Mouse (Mus musculus) hindbrain, embryonic 13.5 days (tissue): ENCODE data around the gene Speer4c. TPM values are rescaled to one million over a fixed set of nuclear protein-coding genes. Genes with fewer than 3 reads are reported as not detected.
"Not testable (repeated sequence)": the region's sequence is repeated elsewhere in the genome, so short reads cannot be mapped to it uniquely, and the experiment has no call there.

ENCODE experiments used
- ATAC-seq: fragments of 200-750 bp; cut with Nextera tagmentation; 2 replicates; pipeline ENCODE4 v1.8.0; 2017; ENCODE audit warnings: moderate TSS enrichment; ENCODE audit not compliant: low FRiP score
- H3K27ac ChIP-seq: fragments of 300-500 bp; sonication (generic); 2 replicates; pipeline ENCODE4 v1.5.1; 2015; ENCODE audit warnings: inconsistent platforms, mild to moderate bottlenecking, moderate library complexity
- H3K27me3 ChIP-seq: fragments of 300-500 bp; sonication (generic); 2 replicates; pipeline ENCODE4 v1.6.1; 2015; ENCODE audit warnings: mild to moderate bottlenecking, inconsistent platforms
- H3K36me3 ChIP-seq: fragments of 300-500 bp; sonication (generic); 2 replicates; pipeline ENCODE4 v1.6.1; 2015; ENCODE audit warnings: mild to moderate bottlenecking, inconsistent platforms
- H3K4me1 ChIP-seq: fragments of 300-500 bp; sonication (generic); replicated peaks from 2 replicates; pipeline ENCODE4 v1.6.1; 2015; ENCODE audit warnings: inconsistent platforms
- H3K4me2 ChIP-seq: fragments of 300-500 bp; sonication (generic); 2 replicates; pipeline ENCODE4 v1.6.1; 2015; ENCODE audit warnings: inconsistent platforms, mild to moderate bottlenecking, moderate library complexity
- H3K4me3 ChIP-seq: fragments of 300-500 bp; sonication (generic); 2 replicates; pipeline ENCODE4 v1.5.1; 2015; ENCODE audit warnings: mild to moderate bottlenecking, inconsistent platforms
- H3K9ac ChIP-seq: fragments of 300-500 bp; sonication (generic); 2 replicates; pipeline ENCODE4 v1.6.1; 2015; ENCODE audit warnings: mild to moderate bottlenecking, inconsistent platforms
- H3K9me3 ChIP-seq: fragments of 300-500 bp; sonication (generic); 2 replicates; pipeline ENCODE4 v1.6.1; 2016; ENCODE audit warnings: inconsistent platforms
- WGBS: fragments of 180-500 bp; shearing (Covaris S2); methylation state at CpG from one replicate; pipeline ENCODE4 v1.1.7; 2015; 5-methylcytosine and 5-hydroxymethylcytosine counted together
- polyA plus RNA-seq: library from polyadenylated mRNA; unstranded; fragments of >200 nt; fragmentation: Nextera tagmentation; extraction: Ambion mirVana; gene quantifications from 2 replicates; pipeline ENCODE4 v1.2.1, GENCODE M21; 2015

Speer4c gene
- polyA plus RNA-seq, 1 experiment from 2014 or later = not detected

DNA sequence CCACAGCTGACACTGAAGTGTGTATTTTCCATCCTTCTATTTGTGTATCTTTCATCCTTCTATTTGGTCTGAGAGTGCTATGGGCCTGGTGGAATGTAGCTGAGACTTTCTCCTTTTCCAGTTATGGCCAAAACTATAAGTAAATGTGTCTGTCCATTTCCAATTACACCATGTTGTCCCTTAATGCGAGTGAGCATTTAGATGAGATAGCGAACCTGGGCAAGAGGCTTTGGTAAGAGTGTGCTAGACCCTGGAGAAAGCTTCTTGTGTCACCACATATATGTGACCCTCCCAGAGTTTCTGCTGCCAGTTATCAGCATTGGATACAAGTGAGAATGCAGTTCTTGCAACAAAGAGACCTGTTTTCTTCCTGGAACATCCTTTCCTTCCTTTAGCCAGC is 35.2 kb downstream of the Speer4c start:
- not testable (repeated sequence) for ATAC-seq, H3K4me3 ChIP-seq, H3K27me3 ChIP-seq, H3K27ac ChIP-seq, H3K36me3 ChIP-seq, H3K4me2 ChIP-seq, H3K9ac ChIP-seq, H3K4me1 ChIP-seq
- WGBS = 66% methylated on average over 2 of the region's 2 CpGs
- H3K9me3 ChIP-seq = peaks cover 19% of the 10 kb centered on the region

DNA sequence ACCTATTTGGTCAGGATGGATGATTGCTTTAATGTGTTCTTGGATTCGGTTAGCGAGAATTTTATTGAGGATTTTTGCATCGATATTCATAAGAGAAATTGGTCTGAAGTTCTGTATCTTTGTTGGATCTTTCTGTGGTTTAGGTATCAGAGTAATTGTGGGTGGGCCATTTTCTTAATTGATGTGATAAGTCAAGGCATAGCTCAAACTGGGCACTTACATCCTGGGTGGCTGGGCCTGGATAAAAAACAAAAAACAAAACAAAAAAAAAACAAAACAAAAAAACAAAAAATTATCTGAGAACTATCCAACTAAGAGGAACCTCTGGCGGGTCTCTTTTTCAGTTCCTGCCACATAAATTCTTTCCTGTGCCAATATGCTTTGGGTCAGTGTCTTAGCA is 36.3 kb downstream of the Speer4c start:
- WGBS = 87% methylated on average over 4 of the region's 4 CpGs
- not testable (repeated sequence) for H3K27ac ChIP-seq, H3K9ac ChIP-seq, H3K4me2 ChIP-seq, H3K4me3 ChIP-seq, H3K36me3 ChIP-seq, H3K4me1 ChIP-seq, H3K27me3 ChIP-seq
- H3K9me3 ChIP-seq = peaks cover 26% of the 10 kb centered on the region
- ATAC-seq = peak; percentile 70; the same call in 1 of the 2 replicates

DNA sequence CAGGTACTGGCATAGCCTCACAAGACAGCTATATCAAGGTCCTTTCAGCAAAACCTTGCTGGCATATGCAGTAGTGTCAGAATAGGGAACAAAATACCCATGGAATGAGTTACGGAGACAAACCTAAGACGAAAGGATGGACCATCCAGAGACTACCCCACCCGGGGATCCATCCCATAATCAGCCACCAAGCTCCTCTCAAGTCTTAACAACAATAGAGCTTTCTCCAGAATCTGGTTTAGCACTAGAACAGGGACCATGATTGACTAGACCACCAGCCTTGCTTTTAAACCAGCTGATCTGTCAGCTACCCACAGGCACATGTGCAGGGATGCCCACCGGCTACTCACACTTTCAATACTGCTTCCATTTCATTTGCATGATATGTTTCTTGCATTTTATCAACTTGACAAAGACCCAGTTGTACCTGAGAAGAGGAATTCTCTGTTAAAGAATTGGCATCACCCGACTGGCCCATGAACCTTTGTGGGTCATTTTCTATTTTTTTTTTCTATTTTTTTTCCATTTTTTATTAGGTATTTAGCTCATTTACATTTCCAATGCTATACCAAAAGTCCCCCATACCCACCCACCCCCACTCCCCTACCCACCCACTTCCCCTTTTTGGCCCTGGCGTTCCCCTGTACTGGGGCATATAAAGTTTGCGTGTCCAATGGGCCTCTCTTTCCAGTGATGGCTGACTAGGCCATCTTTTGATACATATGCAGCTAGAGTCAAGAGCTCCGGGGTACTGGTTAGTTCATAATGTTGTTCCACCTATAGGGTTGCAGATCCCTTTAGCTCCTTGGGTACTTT is 39.4 kb downstream of the Speer4c start:
- not testable (repeated sequence) for H3K36me3 ChIP-seq, H3K4me2 ChIP-seq, H3K27me3 ChIP-seq, H3K4me3 ChIP-seq, H3K4me1 ChIP-seq, H3K9ac ChIP-seq, H3K27ac ChIP-seq
- H3K9me3 ChIP-seq = peaks cover 22% of the 10 kb centered on the region
- 91% methylated on average over 5 of the region's 8 CpGs for WGBS
- peak; percentile 73 for ATAC-seq

DNA sequence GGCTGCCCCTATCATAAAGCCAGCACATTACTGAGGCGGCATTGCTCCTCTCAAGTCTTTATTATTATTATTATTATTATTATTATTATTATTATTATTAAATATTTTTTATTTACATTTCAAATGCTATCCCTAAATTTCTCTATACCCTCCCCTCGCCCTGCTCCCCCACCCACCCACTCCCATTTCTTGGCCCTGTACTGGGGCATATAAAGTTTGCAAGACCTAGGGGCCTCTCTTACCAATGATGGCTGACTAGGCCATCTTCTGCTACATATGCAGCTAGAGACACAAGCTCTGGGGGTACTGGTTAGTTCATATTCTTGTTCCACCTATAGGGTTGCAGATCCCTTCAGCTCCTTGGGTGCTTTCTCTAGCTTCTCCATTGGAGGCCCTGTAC is 40.1 kb downstream of the Speer4c start:
- not testable (repeated sequence) for H3K4me3 ChIP-seq, H3K9ac ChIP-seq, ATAC-seq, H3K4me1 ChIP-seq, H3K4me2 ChIP-seq, H3K27me3 ChIP-seq, H3K27ac ChIP-seq, H3K36me3 ChIP-seq
- H3K9me3 ChIP-seq = peaks cover 18% of the 10 kb centered on the region
- WGBS = 77% methylated on average over 2 of the region's 2 CpGs

DNA sequence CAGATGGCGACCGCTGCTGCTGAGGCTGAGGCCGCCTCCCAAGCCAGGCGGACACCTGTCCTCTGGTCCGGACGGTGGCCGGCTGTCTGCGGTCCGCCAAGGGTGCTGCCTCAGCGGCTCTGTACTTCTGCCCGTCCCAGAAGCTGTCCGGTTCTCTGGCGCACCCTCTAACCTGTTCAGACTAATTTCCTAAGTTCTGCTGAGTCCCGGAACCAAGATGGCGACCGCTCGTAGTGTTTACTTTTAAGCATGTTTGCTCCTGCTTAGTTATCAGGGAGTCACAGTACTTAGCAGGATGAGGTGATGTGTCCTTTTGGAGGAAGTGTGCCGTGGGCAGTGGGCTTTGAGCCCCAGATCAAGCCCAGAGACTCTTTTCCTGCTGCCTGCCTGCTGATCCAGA is 43.3 kb downstream of the Speer4c start:
- WGBS = 91% methylated on average over 17 of the region's 18 CpGs
- not testable (repeated sequence) for H3K27ac ChIP-seq, H3K27me3 ChIP-seq, H3K4me1 ChIP-seq, H3K36me3 ChIP-seq, H3K4me3 ChIP-seq, H3K9ac ChIP-seq, H3K4me2 ChIP-seq
- ATAC-seq = peak; percentile 24; the same call in 1 of the 2 replicates
- H3K9me3 ChIP-seq = peaks cover 14% of the 10 kb centered on the region

DNA sequence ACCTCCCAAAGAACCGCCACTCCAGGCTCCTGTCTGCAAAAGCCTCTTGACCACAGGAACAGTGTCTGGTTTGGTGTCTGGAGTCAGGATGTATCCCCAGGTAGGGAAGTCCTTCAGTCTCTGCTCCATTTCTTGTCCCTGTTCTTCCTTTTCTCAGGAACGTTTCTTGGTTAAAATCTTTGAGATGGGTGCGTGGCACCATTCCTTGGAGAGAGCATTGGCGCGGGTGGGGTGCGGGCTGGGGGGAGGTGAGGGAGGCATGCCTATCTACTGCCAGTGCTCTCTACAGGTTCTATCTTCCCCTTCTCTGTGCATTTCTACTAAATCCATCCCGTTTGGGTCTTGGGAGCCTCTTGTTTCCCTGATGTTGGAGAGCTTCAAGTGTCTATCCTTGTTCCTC is 50.2 kb downstream of the Speer4c start:
- H3K27me3 ChIP-seq, H3K4me2 ChIP-seq, H3K9me3 ChIP-seq, H3K4me3 ChIP-seq, H3K27ac ChIP-seq, H3K4me1 ChIP-seq, H3K9ac ChIP-seq, ATAC-seq, H3K36me3 ChIP-seq: not testable (repeated sequence)
- 73% methylated on average over 7 of the region's 7 CpGs for WGBS

Other genes with a start within 250 kb of the Speer4c start
- not detected in 2 replicates for gene Gm21149, start 237.7 kb downstream of the Speer4c start, polyA plus RNA-seq
- gene Gm21190, start 185.0 kb downstream of the Speer4c start, polyA plus RNA-seq = not detected in 2 replicates
- gene Gm21083, start 136.9 kb downstream of the Speer4c start, polyA plus RNA-seq = not detected in 2 replicates
- not detected in 2 replicates for gene Speer4d, start 95.2 kb downstream of the Speer4c start, polyA plus RNA-seq
- gene 4930572O03Rik, start 57.2 kb downstream of the Speer4c start, polyA plus RNA-seq = not detected in 2 replicates
- 38.5 and 38.7 TPM in 2 replicates for gene Cacna2d1, start 220.4 kb upstream of the Speer4c start, polyA plus RNA-seq